Mouse (Mus musculus) heart, postnatal 0 days (tissue): ENCODE measurements at regions not wholly inside any gene's neighbourhood (a gene's known extent, or its start where the extent isn't known, plus 50 kb on each side); places are given as distances from the start of the nearest gene placed in this dataset.

Experiments
- ATAC-seq: fragments of 200-750 bp; cut with Nextera tagmentation; 2 replicates; pipeline ENCODE4 v1.8.0; 2017; ENCODE audit warnings: low read depth, moderate number of reproducible peaks, moderate library complexity; ENCODE audit not compliant: insufficient read depth
- DNase-seq: peaks from one replicate; pipeline ENCODE4 v3.0.0-alpha.2; 2016; ENCODE audit warnings: low spot score
- H3K27ac ChIP-seq: fragments of 300-500 bp; sonication (generic); 2 replicates; pipeline ENCODE4 v1.5.1; 2014; ENCODE audit warnings: low read depth, mild to moderate bottlenecking
- H3K27me3 ChIP-seq: fragments of 300-500 bp; sonication (generic); 2 replicates; pipeline ENCODE4 v1.6.1; 2014; ENCODE audit warnings: low read length, mixed read lengths; ENCODE audit not compliant: control insufficient read depth, insufficient read depth
- H3K36me3 ChIP-seq: fragments of 300-500 bp; sonication (generic); replicated peaks from 2 replicates; pipeline ENCODE4 v1.6.1; 2014; ENCODE audit warnings: low read length, mixed read lengths; ENCODE audit not compliant: control insufficient read depth, insufficient read depth
- H3K4me1 ChIP-seq: fragments of 300-500 bp; sonication (generic); 2 replicates; pipeline ENCODE4 v1.6.1; 2014; ENCODE audit warnings: antibody characterized with exemption; ENCODE audit not compliant: control insufficient read depth, insufficient read depth
- H3K4me2 ChIP-seq: fragments of 300-500 bp; sonication (generic); 2 replicates; pipeline ENCODE4 v1.6.1; 2014; ENCODE audit warnings: low read depth, mild to moderate bottlenecking, low read length, moderate library complexity
- H3K4me3 ChIP-seq: fragments of 300-500 bp; sonication (generic); 2 replicates; pipeline ENCODE4 v1.5.1; 2014; ENCODE audit warnings: low read depth, low read length
- H3K9ac ChIP-seq: fragments of 300-500 bp; sonication (generic); replicated peaks from 2 replicates; pipeline ENCODE4 v1.6.1; 2014; ENCODE audit warnings: low read depth, low read length, mixed read lengths
- H3K9me3 ChIP-seq: fragments of 300-500 bp; sonication (generic); replicated peaks from 2 replicates; pipeline ENCODE4 v1.6.1; 2016; ENCODE audit warnings: low read length; ENCODE audit not compliant: control insufficient read depth
- CTCF ChIP-seq: IDR thresholded peaks from 2 replicates; pipeline ENCODE4 v1.5.1; 2016; ENCODE audit warnings: antibody characterized with exemption, control low read depth, low read depth
- EP300 ChIP-seq: IDR thresholded peaks from 2 replicates; pipeline ENCODE4 v1.6.1; 2016; ENCODE audit warnings: antibody characterized with exemption, low read depth
- whole genome bisulfite sequencing: fragments of 180-500 bp; shearing (Covaris S2); extraction: QIAGEN DNeasy Blood & Tissue Kit; methylation state at CpG from one replicate; pipeline ENCODE4 v1.1.7; 2014; 5-methylcytosine and 5-hydroxymethylcytosine counted together

- Histone ChIP-seq H3K27me3 (no peaks in the 10 kb centered on the region), H3K9me3 (no peaks in the 10 kb centered on the region), H3K4me3 (no peak overlapping the region), H3K27ac (no peak overlapping the region), H3K36me3 (no peaks in the 10 kb centered on the region), H3K4me2 (no peak overlapping the region), H3K9ac (no peak overlapping the region), H3K4me1 (no peaks in the 10 kb centered on the region)
- no peak for DNase-seq
- ATAC-seq, result no peak
- TF ChIP-seq EP300 (no peak), CTCF (no peak)
- WGBS, result 75% methylated on average over 4 of the region's 4 CpGs
Measured at GRCm38 (mm10) chr3:138626230-138626629, 100.3 kb downstream of the Eif4e start.

DNA sequence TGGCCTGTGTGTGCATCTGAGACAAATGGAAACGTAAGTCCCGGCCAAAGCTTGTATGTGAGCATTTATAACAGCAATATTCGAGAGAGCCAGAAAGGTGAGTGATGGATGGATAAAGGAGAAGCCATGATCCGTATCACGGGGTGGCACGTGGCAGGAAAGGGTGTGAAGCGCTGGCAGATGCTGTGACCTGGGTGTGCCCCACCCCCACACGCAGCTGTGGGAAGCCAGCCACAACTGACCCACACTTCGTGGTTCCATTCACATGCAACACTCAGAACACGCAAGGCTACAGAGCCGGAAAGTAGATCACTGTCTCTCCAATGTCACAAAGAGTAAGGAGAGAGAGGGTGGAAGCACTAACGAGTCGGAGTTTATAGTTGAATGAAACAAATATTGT, 104.3 kb downstream of the Eif4e start:
- no peak overlapping the region for H3K4me2 ChIP-seq
- no peak for DNase-seq
- no peak overlapping the region for H3K9ac ChIP-seq
- no peak overlapping the region for H3K4me3 ChIP-seq
- ATAC-seq, result no peak
- H3K27ac ChIP-seq, result no peak overlapping the region
- H3K4me1 ChIP-seq, result no peaks in the 10 kb centered on the region
- H3K36me3 ChIP-seq, result no peaks in the 10 kb centered on the region
- H3K9me3 ChIP-seq, result no peaks in the 10 kb centered on the region
- 87% methylated on average over 13 of the region's 13 CpGs for WGBS
- TF ChIP-seq CTCF (no peak), EP300 (no peak)
- H3K27me3 ChIP-seq, result no peaks in the 10 kb centered on the region

- Histone ChIP-seq H3K27me3 (no peaks in the 10 kb centered on the region), H3K27ac (no peak overlapping the region), H3K4me2 (no peak overlapping the region), H3K36me3 (no peaks in the 10 kb centered on the region), H3K9ac (no peak overlapping the region), H3K4me1 (no peaks in the 10 kb centered on the region), H3K4me3 (no peak overlapping the region), H3K9me3 (no peaks in the 10 kb centered on the region)
- WGBS, result 56% methylated on average over 2 of the region's 2 CpGs
- DNase-seq, result no peak
- no peak for TF ChIP-seq CTCF
- no peak for TF ChIP-seq EP300
- no peak for ATAC-seq
Measured at GRCm38 (mm10) chr3:138632086-138632485, 106.1 kb downstream of the Eif4e start.

GRCm38 (mm10) chr3:138642026-138642425, 100.0 kb upstream of the Tspan5 start:
- TF ChIP-seq CTCF (peak; percentile 47), EP300 (no peak)
- no peak overlapping the region for H3K4me2 ChIP-seq
- H3K27me3 ChIP-seq, result peaks cover 3% of the 10 kb centered on the region; the same call in 1 of the 2 replicates
- no peak overlapping the region for H3K9ac ChIP-seq
- no peak overlapping the region for H3K27ac ChIP-seq
- WGBS, result 93% methylated on average over 1 of the region's 1 CpGs
- no peak for DNase-seq
- no peaks in the 10 kb centered on the region for H3K36me3 ChIP-seq
- no peak overlapping the region for H3K4me3 ChIP-seq
- peaks cover 9% of the 10 kb centered on the region; the same call in 1 of the 2 replicates for H3K4me1 ChIP-seq
- peaks cover 5% of the 10 kb centered on the region; the same call in 1 of the 2 replicates for H3K9me3 ChIP-seq
- ATAC-seq, result no peak

- 22% methylated on average over 15 of the region's 15 CpGs for WGBS
- Histone ChIP-seq H3K4me1 (peaks cover 9% of the 10 kb centered on the region; the same call in 1 of the 2 replicates), H3K36me3 (no peaks in the 10 kb centered on the region), H3K27ac (no peak overlapping the region), H3K9me3 (peaks cover 5% of the 10 kb centered on the region; the same call in 1 of the 2 replicates), H3K4me2 (peak overlapping the region; percentile 70), H3K27me3 (peaks cover 3% of the 10 kb centered on the region; the same call in 1 of the 2 replicates), H3K4me3 (peak overlapping the region; percentile 40), H3K9ac (peak overlapping the region; percentile 14)
- ATAC-seq, result no peak
- no peak for DNase-seq
- TF ChIP-seq CTCF (no peak), EP300 (no peak)
Measured at GRCm38 (mm10) chr3:138643951-138644285, 98.1 kb upstream of the Tspan5 start.

DNA sequence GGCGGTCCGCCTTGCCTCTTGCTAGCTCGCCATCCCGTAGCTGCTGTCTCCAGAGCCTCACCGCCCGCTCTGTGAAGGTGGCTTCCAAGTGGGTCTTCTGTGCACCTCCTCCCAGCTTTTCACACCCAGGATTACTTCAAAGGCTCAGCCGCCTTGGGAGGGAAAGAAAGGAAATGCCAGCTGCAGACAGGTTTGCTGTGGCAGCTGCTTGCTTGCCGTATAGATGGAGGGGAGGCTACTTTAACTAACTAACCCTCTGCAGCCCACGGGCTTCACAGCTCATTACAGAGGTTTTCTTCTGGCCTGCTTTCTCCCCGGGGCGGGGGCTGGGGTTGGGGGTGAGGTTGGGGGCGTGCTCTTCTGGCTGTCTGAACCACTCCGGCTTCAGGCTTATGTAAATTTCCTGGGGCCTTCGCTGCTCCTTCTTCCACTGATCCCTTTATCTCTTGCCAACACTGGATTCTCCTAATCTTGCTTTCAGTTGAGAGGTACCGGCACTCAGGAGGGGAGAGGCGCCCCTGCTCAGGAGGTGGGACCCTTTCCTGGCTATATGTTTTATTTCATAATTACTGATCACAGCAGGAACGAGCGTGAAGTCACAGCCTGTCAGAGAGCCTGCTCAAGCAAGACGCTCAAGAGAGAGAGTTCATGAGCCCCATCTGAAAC, 97.6 kb upstream of the Tspan5 start:
- Histone ChIP-seq H3K9ac (peak overlapping the region; percentile 14), H3K27ac (no peak overlapping the region), H3K27me3 (peaks cover 3% of the 10 kb centered on the region; the same call in 1 of the 2 replicates), H3K4me2 (peak overlapping the region; percentile 70), H3K4me1 (peaks cover 9% of the 10 kb centered on the region; the same call in 1 of the 2 replicates), H3K4me3 (peak overlapping the region; percentile 40), H3K36me3 (no peaks in the 10 kb centered on the region), H3K9me3 (peaks cover 5% of the 10 kb centered on the region; the same call in 1 of the 2 replicates)
- DNase-seq, result no peak
- TF ChIP-seq CTCF (no peak), EP300 (no peak)
- WGBS, result 8% methylated on average over 19 of the region's 19 CpGs
- no peak for ATAC-seq
